Mouse (Mus musculus) brain, embryonic 14.5 days (tissue): Measurements from ENCODE around the gene Il20rb.

Experiments used
- CTCF ChIP-seq: fragments of 200-500 bp; IDR thresholded peaks from 2 replicates; pipeline ENCODE4 v1.5.1; 2012; ENCODE audit warnings: inconsistent platforms, mild to moderate bottlenecking, moderate library complexity, borderline replicate concordance; ENCODE audit not compliant: insufficient read depth, insufficient read length; ENCODE audit errors: extremely low read depth
- POLR2A ChIP-seq: fragments of 200-500 bp; IDR thresholded peaks from 2 replicates; pipeline ENCODE4 v1.6.1; 2012; ENCODE audit warnings: mild to moderate bottlenecking, inconsistent platforms, borderline replicate concordance; ENCODE audit not compliant: poor library complexity, insufficient read depth, insufficient read length, severe bottlenecking; ENCODE audit errors: extremely low read depth

- TF ChIP-seq CTCF = no peak
- no peak for TF ChIP-seq POLR2A
Observed at GRCm38 (mm10) chr9:100438994-100439393, 47.6 kb downstream of the Il20rb start.
